Mouse (Mus musculus) heart, postnatal 0 days (tissue): ENCODE measurements around the gene 9430007A20Rik.

Experiments used
- CTCF ChIP-seq: IDR thresholded peaks from 2 replicates; pipeline ENCODE4 v1.5.1; 2016; ENCODE audit warnings: antibody characterized with exemption, control low read depth, low read depth
- EP300 ChIP-seq: IDR thresholded peaks from 2 replicates; pipeline ENCODE4 v1.6.1; 2016; ENCODE audit warnings: antibody characterized with exemption, low read depth

GRCm38 (mm10) chr4:144493331-144493730 lies 26.3 kb upstream of the 9430007A20Rik start:
- no peak for TF ChIP-seq CTCF
- TF ChIP-seq EP300 = no peak
